Mouse (Mus musculus) neural tube, embryonic 11.5 days (tissue): ENCODE measurements around the gene Olfr8. TPM values are rescaled to one million over a fixed set of nuclear protein-coding genes. Genes with fewer than 3 reads are reported as not detected.
"Not testable (repeated sequence)": the region's sequence is repeated elsewhere in the genome, so short reads cannot be mapped to it uniquely, and the experiment has no call there.

ENCODE experiments used
- ATAC-seq: fragments of 200-750 bp; cut with Nextera tagmentation; 2 replicates; pipeline ENCODE4 v1.8.0; 2017; ENCODE audit warnings: moderate number of reproducible peaks, mild to moderate bottlenecking, moderate TSS enrichment, moderate library complexity; ENCODE audit not compliant: insufficient read depth, low FRiP score, low TSS enrichment
- DNase-seq: peaks from one replicate; pipeline ENCODE4 v3.0.0-alpha.2; 2015; ENCODE audit warnings: low spot score
- H3K27ac ChIP-seq: fragments of 300-500 bp; sonication (generic); 2 replicates; pipeline ENCODE4 v1.5.1; 2014; ENCODE audit warnings: low read depth, mild to moderate bottlenecking, low read length
- H3K27me3 ChIP-seq: fragments of 300-500 bp; sonication (generic); 2 replicates; pipeline ENCODE4 v1.6.1; 2014; ENCODE audit warnings: mild to moderate bottlenecking, low read length, mixed read lengths; ENCODE audit not compliant: control insufficient read depth, insufficient read depth
- H3K36me3 ChIP-seq: fragments of 300-500 bp; sonication (generic); 2 replicates; pipeline ENCODE4 v1.6.1; 2014; ENCODE audit warnings: mild to moderate bottlenecking, low read length, moderate library complexity, mixed read lengths; ENCODE audit not compliant: control insufficient read depth, insufficient read depth
- H3K4me1 ChIP-seq: fragments of 300-500 bp; sonication (generic); 2 replicates; pipeline ENCODE4 v1.6.1; 2014; ENCODE audit warnings: low read length, mixed read lengths; ENCODE audit not compliant: control insufficient read depth, insufficient read depth
- H3K4me2 ChIP-seq: fragments of 300-500 bp; sonication (generic); 2 replicates; pipeline ENCODE4 v1.6.1; 2014; ENCODE audit warnings: low read depth, mild to moderate bottlenecking, moderate library complexity
- H3K4me3 ChIP-seq: fragments of 300-500 bp; sonication (generic); 2 replicates; pipeline ENCODE4 v1.5.1; 2014; ENCODE audit warnings: low read depth, low read length
- H3K9ac ChIP-seq: fragments of 300-500 bp; sonication (generic); 2 replicates; pipeline ENCODE4 v1.6.1; 2014; ENCODE audit warnings: mild to moderate bottlenecking, low read length
- H3K9me3 ChIP-seq: fragments of 300-500 bp; sonication (generic); 2 replicates; pipeline ENCODE4 v1.6.1; 2016; ENCODE audit warnings: low read length; ENCODE audit not compliant: control insufficient read depth
- WGBS: fragments of 180-500 bp; shearing (Covaris S2); extraction: QIAGEN DNeasy Blood & Tissue Kit; methylation state at CpG from one replicate; pipeline ENCODE4 v1.1.7; 2014; 5-methylcytosine and 5-hydroxymethylcytosine counted together
- polyA plus RNA-seq: library from polyadenylated mRNA; unstranded; fragments of >200 nt; fragmentation: Nextera tagmentation; extraction: Ambion mirVana; gene quantifications from 2 replicates; pipeline ENCODE4 v1.2.1, GENCODE M21; 2014

The Olfr8 gene
- not detected in 2 replicates for polyA plus RNA-seq

- not testable (repeated sequence) for H3K4me3 ChIP-seq, H3K27ac ChIP-seq, H3K36me3 ChIP-seq, DNase-seq, ATAC-seq, H3K9me3 ChIP-seq, H3K27me3 ChIP-seq, H3K4me2 ChIP-seq, H3K4me1 ChIP-seq, H3K9ac ChIP-seq
- WGBS: 77% methylated on average over 1 of the region's 1 CpGs
Observed at GRCm38 (mm10) chr10:78950336-78950735, at the start of gene Olfr8. Gene Olfr8, plus strand, starts transcription at chr10:78950636.

GRCm38 (mm10) chr10:78912871-78913270, 37.6 kb upstream of the Olfr8 start, which contains the start of gene Olfr1354:
Gene Olfr1354, plus strand, starts transcription at chr10:78913171.
- not testable (repeated sequence) for H3K27ac ChIP-seq, H3K27me3 ChIP-seq, DNase-seq, H3K4me3 ChIP-seq, H3K4me2 ChIP-seq, ATAC-seq, H3K4me1 ChIP-seq, H3K36me3 ChIP-seq, H3K9me3 ChIP-seq, H3K9ac ChIP-seq
- 86% methylated on average over 1 of the region's 1 CpGs for WGBS

GRCm38 (mm10) chr10:78963009-78963408, 12.6 kb downstream of the Olfr8 start, which contains the start of gene Olfr1353:
Gene Olfr1353, plus strand, starts transcription at chr10:78963309.
- H3K27me3 ChIP-seq, H3K4me2 ChIP-seq, H3K4me3 ChIP-seq, H3K4me1 ChIP-seq, H3K9ac ChIP-seq, H3K27ac ChIP-seq, H3K9me3 ChIP-seq, DNase-seq, H3K36me3 ChIP-seq, ATAC-seq: not testable (repeated sequence)

GRCm38 (mm10) chr10:78980750-78981149, 30.3 kb downstream of the Olfr8 start, which contains the start of gene Olfr1352:
Gene Olfr1352, plus strand, starts transcription at chr10:78981050.
- DNase-seq: no peak
- H3K36me3 ChIP-seq: no peaks in the 10 kb centered on the region
- ATAC-seq: no peak

More at GRCm38 (mm10) chr10:78980750-78981149, 30.3 kb downstream of the Olfr8 start, which contains the start of gene Olfr1352:
- Histone ChIP-seq H3K27me3 (no peaks in the 10 kb centered on the region), H3K4me3 (no peak within 1 kb of the TSS), H3K4me1 (no peaks in the 10 kb centered on the region), H3K9ac (no peak within 1 kb of the TSS), H3K4me2 (no peak within 1 kb of the TSS), H3K27ac (no peak within 1 kb of the TSS), H3K9me3 (no peaks in the 10 kb centered on the region)

Other genes with a start within 250 kb of the Olfr8 start
- not detected in 2 replicates for gene Casp14, start 232.3 kb upstream of the Olfr8 start, polyA plus RNA-seq
- not detected in 2 replicates for gene Ccdc105, start 197.6 kb upstream of the Olfr8 start, polyA plus RNA-seq
- 0.80 and 0.84 TPM in 2 replicates for gene Slc1a6, start 170.1 kb upstream of the Olfr8 start, polyA plus RNA-seq
- not detected in 2 replicates for gene Olfr1356, start 98.5 kb upstream of the Olfr8 start, polyA plus RNA-seq
- not detected in 2 replicates for gene Olfr1355, start 75.1 kb upstream of the Olfr8 start, polyA plus RNA-seq
- gene Olfr1354, start 37.5 kb upstream of the Olfr8 start, polyA plus RNA-seq: not detected in 2 replicates
- gene Olfr1353, start 12.7 kb downstream of the Olfr8 start, polyA plus RNA-seq: not detected in 2 replicates
- gene Olfr1352, start 30.4 kb downstream of the Olfr8 start, polyA plus RNA-seq: not detected in 2 replicates
- gene Olfr1351, start 61.8 kb downstream of the Olfr8 start, polyA plus RNA-seq: not detected in 2 replicates
- 0.15 TPM in 1 of 2 replicates, not detected in the other for gene Olfr57, start 78.1 kb downstream of the Olfr8 start, polyA plus RNA-seq
- 42.8 and 43.7 TPM in 2 replicates for gene 2610008E11Rik, start 147.0 kb downstream of the Olfr8 start, polyA plus RNA-seq
- gene Vmn2r80, start 198.1 kb downstream of the Olfr8 start, polyA plus RNA-seq: not detected in 2 replicates